Mouse (Mus musculus) brain, embryonic 14.5 days (tissue): Measurements from ENCODE around the gene Dnmbp. TPM values are rescaled to one million over a fixed set of nuclear protein-coding genes. Genes with fewer than 3 reads are reported as not detected.

Source experiments
- DNase-seq: peaks from one replicate; pipeline ENCODE4 v3.0.0-alpha.2; 2011; ENCODE audit warnings: low read depth
- CTCF ChIP-seq: fragments of 200-500 bp; IDR thresholded peaks from 2 replicates; pipeline ENCODE4 v1.5.1; 2012; ENCODE audit warnings: inconsistent platforms, mild to moderate bottlenecking, moderate library complexity, borderline replicate concordance; ENCODE audit not compliant: insufficient read depth, insufficient read length; ENCODE audit errors: extremely low read depth
- POLR2A ChIP-seq: fragments of 200-500 bp; IDR thresholded peaks from 2 replicates; pipeline ENCODE4 v1.6.1; 2012; ENCODE audit warnings: mild to moderate bottlenecking, inconsistent platforms, borderline replicate concordance; ENCODE audit not compliant: poor library complexity, insufficient read depth, insufficient read length, severe bottlenecking; ENCODE audit errors: extremely low read depth
- polyA plus RNA-seq: library from polyadenylated mRNA; depleted of rRNA; stranded (reverse); fragments of >200 nt; gene quantifications from 2 replicates; pipeline ENCODE4 v1.2.3, GENCODE M21; 2012; rRNA removed

Dnmbp gene
- polyA plus RNA-seq, 1 experiment: 16.1 TPM

- TF ChIP-seq POLR2A (no peak), CTCF (no peak)
- DNase-seq: no peak
Observed at GRCm38 (mm10) chr19:43809331-43809730, 130.7 kb downstream of the Dnmbp start.

GRCm38 (mm10) chr19:43803866-43804265, 136.1 kb downstream of the Dnmbp start:
- TF ChIP-seq CTCF (no peak), POLR2A (no peak)
- no peak for DNase-seq

GRCm38 (mm10) chr19:43801427-43802051, 138.5 kb downstream of the Dnmbp start:
- TF ChIP-seq CTCF (no peak), POLR2A (no peak)
- DNase-seq: no peak

- no peak for TF ChIP-seq POLR2A
- no peak for TF ChIP-seq CTCF
Observed at GRCm38 (mm10) chr19:43797216-43797615, 142.8 kb downstream of the Dnmbp start.

More at GRCm38 (mm10) chr19:43797216-43797615, 142.8 kb downstream of the Dnmbp start:
- DNase-seq: no peak

Other genes starting within 250 kb of the Dnmbp start
- 4.3 and 5.1 TPM in 2 replicates for gene Cutc, start 187.2 kb downstream of the Dnmbp start, polyA plus RNA-seq
- gene Cox15, start 187.2 kb downstream of the Dnmbp start, polyA plus RNA-seq: 15.1 and 19.5 TPM in 2 replicates
- 0.04 and 0.15 TPM in 2 replicates for gene Abcc2, start 158.0 kb downstream of the Dnmbp start, polyA plus RNA-seq
- 0.15 and 0.23 TPM in 2 replicates for gene Cpn1, start 46.4 kb upstream of the Dnmbp start, polyA plus RNA-seq
- 0.04 and 0.05 TPM in 2 replicates for gene Cyp2c23, start 89.0 kb upstream of the Dnmbp start, polyA plus RNA-seq
- 18.3 and 19.6 TPM in 2 replicates for gene Erlin1, start 129.6 kb upstream of the Dnmbp start, polyA plus RNA-seq
- gene Chuk, start 167.3 kb upstream of the Dnmbp start, polyA plus RNA-seq: 107 and 111 TPM in 2 replicates
- 30.7 and 31.7 TPM in 2 replicates for gene Cwf19l1, start 195.7 kb upstream of the Dnmbp start, polyA plus RNA-seq
- gene Bloc1s2, start 206.3 kb upstream of the Dnmbp start, polyA plus RNA-seq: 91.2 and 104 TPM in 2 replicates